Mouse (Mus musculus) neural tube, embryonic 13.5 days (tissue): ENCODE data around the gene Ephb2. TPM values are rescaled to one million over a fixed set of nuclear protein-coding genes. Genes with fewer than 3 reads are reported as not detected.
A peak's percentile ranks its signal among the peaks of the same experiment; 100 is the strongest.

Experiments
- ATAC-seq: fragments of 200-750 bp; cut with Nextera tagmentation; 2 replicates; pipeline ENCODE4 v1.8.0; 2017; ENCODE audit warnings: low read depth, mild to moderate bottlenecking, moderate TSS enrichment, moderate library complexity
- H3K27ac ChIP-seq: fragments of 300-500 bp; sonication (generic); replicated peaks from 2 replicates; pipeline ENCODE4 v1.5.1; 2015; ENCODE audit warnings: moderate library complexity, mild to moderate bottlenecking, inconsistent platforms
- H3K27me3 ChIP-seq: fragments of 300-500 bp; sonication (generic); 2 replicates; pipeline ENCODE4 v1.6.1; 2015; ENCODE audit warnings: mild to moderate bottlenecking, inconsistent platforms
- H3K36me3 ChIP-seq: fragments of 300-500 bp; sonication (generic); 2 replicates; pipeline ENCODE4 v1.6.1; 2015; ENCODE audit warnings: mild to moderate bottlenecking, inconsistent platforms
- H3K4me1 ChIP-seq: fragments of 300-500 bp; sonication (generic); replicated peaks from 2 replicates; pipeline ENCODE4 v1.6.1; 2015; ENCODE audit warnings: inconsistent platforms
- H3K4me2 ChIP-seq: fragments of 300-500 bp; sonication (generic); 2 replicates; pipeline ENCODE4 v1.6.1; 2015; ENCODE audit warnings: inconsistent platforms, mild to moderate bottlenecking, moderate library complexity
- H3K4me3 ChIP-seq: fragments of 300-500 bp; sonication (generic); 2 replicates; pipeline ENCODE4 v1.5.1; 2015; ENCODE audit warnings: mild to moderate bottlenecking, inconsistent platforms
- H3K9ac ChIP-seq: fragments of 300-500 bp; sonication (generic); 2 replicates; pipeline ENCODE4 v1.6.1; 2015; ENCODE audit warnings: moderate library complexity, mild to moderate bottlenecking, inconsistent platforms
- H3K9me3 ChIP-seq: fragments of 300-500 bp; sonication (generic); 2 replicates; pipeline ENCODE4 v1.6.1; 2016; ENCODE audit warnings: inconsistent platforms
- WGBS: fragments of 180-500 bp; shearing (Covaris S2); methylation state at CpG from one replicate; pipeline ENCODE4 v1.1.7; 2015; 5-methylcytosine and 5-hydroxymethylcytosine counted together
- polyA plus RNA-seq: library from polyadenylated mRNA; unstranded; fragments of >200 nt; fragmentation: Nextera tagmentation; extraction: Ambion mirVana; gene quantifications from 2 replicates; pipeline ENCODE4 v1.2.1, GENCODE M21; 2015

Ephb2 gene
- polyA plus RNA-seq, 1 experiment from 2014 or later, result 18.6 TPM

- Histone ChIP-seq H3K4me3 (no peak overlapping the region), H3K9ac (no peak overlapping the region), H3K36me3 (peaks cover 59% of the 10 kb centered on the region), H3K4me2 (no peak overlapping the region), H3K4me1 (peaks cover 7% of the 10 kb centered on the region), H3K9me3 (no peaks in the 10 kb centered on the region), H3K27me3 (no peaks in the 10 kb centered on the region), H3K27ac (no peak overlapping the region)
- no peak for ATAC-seq
- WGBS, result 63% methylated on average over 4 of the region's 4 CpGs
Observed at GRCm38 (mm10) chr4:136688113-136688512, 147.7 kb downstream of the Ephb2 start.

GRCm38 (mm10) chr4:136685431-136685869 is 150.3 kb downstream of the Ephb2 start:
- no peak for ATAC-seq
- H3K9ac ChIP-seq, result no peak overlapping the region
- H3K27me3 ChIP-seq, result no peaks in the 10 kb centered on the region
- H3K4me2 ChIP-seq, result no peak overlapping the region
- no peak overlapping the region for H3K27ac ChIP-seq
- no peaks in the 10 kb centered on the region for H3K9me3 ChIP-seq
- WGBS, result 68% methylated on average over 10 of the region's 10 CpGs
- peaks cover 43% of the 10 kb centered on the region for H3K36me3 ChIP-seq
- H3K4me1 ChIP-seq, result peaks cover 33% of the 10 kb centered on the region
- no peak overlapping the region for H3K4me3 ChIP-seq

- no peak for ATAC-seq
- 74% methylated on average over 6 of the region's 6 CpGs for WGBS
- peaks cover 36% of the 10 kb centered on the region for H3K36me3 ChIP-seq
Observed at GRCm38 (mm10) chr4:136684485-136684884, 151.3 kb downstream of the Ephb2 start.

GRCm38 (mm10) chr4:136680641-136681040 is 155.1 kb downstream of the Ephb2 start:
- H3K27ac ChIP-seq, result peak overlapping the region; percentile 54; the same call in 1 of the 2 replicates
- no peak; the same call in 1 of the 2 replicates for ATAC-seq
- WGBS, result 44% methylated on average over 14 of the region's 14 CpGs

More at GRCm38 (mm10) chr4:136684485-136684884, 151.3 kb downstream of the Ephb2 start:
- no peaks in the 10 kb centered on the region for H3K9me3 ChIP-seq
- H3K4me3 ChIP-seq, result no peak overlapping the region
- H3K27me3 ChIP-seq, result no peaks in the 10 kb centered on the region
- peaks cover 43% of the 10 kb centered on the region for H3K4me1 ChIP-seq
- H3K27ac ChIP-seq, result no peak overlapping the region
- no peak overlapping the region for H3K4me2 ChIP-seq
- no peak overlapping the region for H3K9ac ChIP-seq

GRCm38 (mm10) chr4:136679221-136679620 is 156.6 kb downstream of the Ephb2 start:
- H3K4me1 ChIP-seq, result peaks cover 45% of the 10 kb centered on the region
- no peaks in the 10 kb centered on the region for H3K9me3 ChIP-seq
- no peak overlapping the region; the same call in 1 of the 2 replicates for H3K27ac ChIP-seq
- H3K4me3 ChIP-seq, result no peak overlapping the region
- WGBS, result 86% methylated on average over 8 of the region's 8 CpGs
- no peak for ATAC-seq
- H3K36me3 ChIP-seq, result peaks cover 32% of the 10 kb centered on the region
- H3K9ac ChIP-seq, result no peak overlapping the region
- H3K27me3 ChIP-seq, result no peaks in the 10 kb centered on the region
- no peak overlapping the region for H3K4me2 ChIP-seq

More at GRCm38 (mm10) chr4:136680641-136681040, 155.1 kb downstream of the Ephb2 start:
- no peak overlapping the region for H3K4me2 ChIP-seq
- H3K9ac ChIP-seq, result no peak overlapping the region
- no peaks in the 10 kb centered on the region for H3K9me3 ChIP-seq
- peaks cover 18% of the 10 kb centered on the region for H3K36me3 ChIP-seq
- H3K4me3 ChIP-seq, result no peak overlapping the region
- peaks cover 46% of the 10 kb centered on the region for H3K4me1 ChIP-seq
- H3K27me3 ChIP-seq, result no peaks in the 10 kb centered on the region

GRCm38 (mm10) chr4:136678480-136678879 is 157.3 kb downstream of the Ephb2 start:
- no peaks in the 10 kb centered on the region for H3K9me3 ChIP-seq
- peaks cover 45% of the 10 kb centered on the region for H3K4me1 ChIP-seq
- 0% methylated on average over 3 of the region's 3 CpGs for whole genome bisulfite sequencing
- H3K27ac ChIP-seq, result peak overlapping the region; percentile 59; the same call in 1 of the 2 replicates
- ATAC-seq, result peak; percentile 46; the same call in 1 of the 2 replicates
- no peak overlapping the region for H3K4me3 ChIP-seq
- H3K9ac ChIP-seq, result no peak overlapping the region
- H3K4me2 ChIP-seq, result no peak overlapping the region
- peaks cover 34% of the 10 kb centered on the region for H3K36me3 ChIP-seq
- no peaks in the 10 kb centered on the region for H3K27me3 ChIP-seq

GRCm38 (mm10) chr4:136675439-136675838 is 160.3 kb downstream of the Ephb2 start:
- H3K9me3 ChIP-seq, result no peaks in the 10 kb centered on the region
- no peak overlapping the region for H3K4me3 ChIP-seq
- H3K9ac ChIP-seq, result no peak overlapping the region
- H3K27ac ChIP-seq, result no peak overlapping the region
- no peak overlapping the region for H3K4me2 ChIP-seq
- WGBS, result 83% methylated on average over 9 of the region's 9 CpGs
- H3K27me3 ChIP-seq, result no peaks in the 10 kb centered on the region
- H3K36me3 ChIP-seq, result peaks cover 48% of the 10 kb centered on the region
- peaks cover 18% of the 10 kb centered on the region for H3K4me1 ChIP-seq
- no peak for ATAC-seq

- Histone ChIP-seq H3K27me3 (no peaks in the 10 kb centered on the region), H3K4me1 (no peaks in the 10 kb centered on the region), H3K9me3 (no peaks in the 10 kb centered on the region), H3K9ac (no peak overlapping the region), H3K27ac (no peak overlapping the region), H3K36me3 (peaks cover 73% of the 10 kb centered on the region), H3K4me2 (no peak overlapping the region), H3K4me3 (no peak overlapping the region)
- WGBS, result 87% methylated on average over 19 of the region's 19 CpGs
- no peak for ATAC-seq
Observed at GRCm38 (mm10) chr4:136672335-136673090, 163.3 kb downstream of the Ephb2 start.

- H3K36me3 ChIP-seq, result peaks cover 70% of the 10 kb centered on the region
- WGBS, result 77% methylated on average over 10 of the region's 10 CpGs
- no peak overlapping the region for H3K9ac ChIP-seq
- no peak for ATAC-seq
- no peak overlapping the region for H3K4me3 ChIP-seq
- no peaks in the 10 kb centered on the region for H3K27me3 ChIP-seq
- no peak overlapping the region for H3K27ac ChIP-seq
- H3K4me1 ChIP-seq, result no peaks in the 10 kb centered on the region
- H3K4me2 ChIP-seq, result no peak overlapping the region
- no peaks in the 10 kb centered on the region for H3K9me3 ChIP-seq
Observed at GRCm38 (mm10) chr4:136667757-136668156, 168.0 kb downstream of the Ephb2 start.

GRCm38 (mm10) chr4:136666002-136666401 is 169.8 kb downstream of the Ephb2 start:
- Histone ChIP-seq H3K4me1 (no peaks in the 10 kb centered on the region), H3K9me3 (no peaks in the 10 kb centered on the region), H3K27me3 (no peaks in the 10 kb centered on the region), H3K4me2 (no peak overlapping the region), H3K36me3 (peaks cover 62% of the 10 kb centered on the region), H3K27ac (no peak overlapping the region), H3K9ac (no peak overlapping the region), H3K4me3 (no peak overlapping the region)
- ATAC-seq, result no peak
- 74% methylated on average over 4 of the region's 4 CpGs for WGBS

GRCm38 (mm10) chr4:136665068-136665467 is 170.7 kb downstream of the Ephb2 start:
- peak; percentile 47; the same call in 1 of the 2 replicates for ATAC-seq
- Histone ChIP-seq H3K27ac (peak overlapping the region; percentile 66), H3K9me3 (no peaks in the 10 kb centered on the region), H3K4me3 (no peak overlapping the region), H3K27me3 (no peaks in the 10 kb centered on the region), H3K4me2 (no peak overlapping the region), H3K4me1 (no peaks in the 10 kb centered on the region), H3K36me3 (peaks cover 65% of the 10 kb centered on the region), H3K9ac (no peak overlapping the region)
- 43% methylated on average over 9 of the region's 9 CpGs for WGBS

- H3K9me3 ChIP-seq, result no peaks in the 10 kb centered on the region
- H3K9ac ChIP-seq, result no peak overlapping the region
- H3K4me3 ChIP-seq, result no peak overlapping the region
- WGBS, result 83% methylated on average over 3 of the region's 3 CpGs
- H3K27ac ChIP-seq, result no peak overlapping the region
- peaks cover 4% of the 10 kb centered on the region for H3K4me1 ChIP-seq
- H3K4me2 ChIP-seq, result no peak overlapping the region
- H3K36me3 ChIP-seq, result peaks cover 83% of the 10 kb centered on the region
- H3K27me3 ChIP-seq, result no peaks in the 10 kb centered on the region
- ATAC-seq, result no peak
Observed at GRCm38 (mm10) chr4:136657914-136658313, 177.9 kb downstream of the Ephb2 start.
